19 mouse cellular contexts compared by ENCODE assay signal in genomic region chr4:41310567-41311563, GRCm38 (mm10). TPM values are rescaled to one million over a fixed set of nuclear protein-coding genes. Genes with fewer than 3 reads are reported as not detected.
DNase-seq lines count a peak whose midpoint lies in the region; ATAC-seq lines count a peak whose summit lies in the region.
"Had no signal": no experiment of that assay in that cellular context is flagged by ENCODE, and none has a peak within 500 bp of the region (broad histone marks: within the 10 kb centered on the region; RNA-seq: fewer than 3 reads in every experiment).

No protein-coding gene starts in this region.

- no peak overlapping the region for H3K4me3 ChIP-seq in liver, embryonic 13.5 days (replicated peaks)
- no peak overlapping the region for H3K4me3 ChIP-seq in liver, embryonic 11.5 days (ENCODE audit: low read depth, low read length)
- H3K4me3 ChIP-seq: embryonic facial prominence, embryonic 13.5 days; heart, embryonic 12.5 days; kidney, embryonic 15.5 days; layer of hippocampus, adult 2 months; left cerebral cortex, adult 2 months; limb, embryonic 13.5 days; neural tube, embryonic 13.5 days had no signal

- WGBS in liver, embryonic 13.5 days (ENCODE audit: insufficient replicate concordance), result 62% methylated on average over 9 of the region's 9 CpGs
- 70% methylated on average over 9 of the region's 9 CpGs for WGBS in liver, embryonic 11.5 days

- H3K36me3 ChIP-seq in liver, embryonic 13.5 days, result peaks cover 72% of the 10 kb centered on the region
- peaks cover 25% of the 10 kb centered on the region for H3K36me3 ChIP-seq in liver, embryonic 11.5 days (ENCODE audit: control insufficient read depth, insufficient read depth, low read length)

- no peak for DNase-seq in liver, embryonic 13.5 days
- DNase-seq in liver, embryonic 11.5 days (ENCODE audit: low spot score), result no peak
- peak; percentile 67 to 78 for DNase-seq in B cell, adult 2 months
- no peak for DNase-seq in gastrocnemius, postnatal 25 days
- DNase-seq in ovary, postnatal 14 days (ENCODE audit: low spot score), result no peak
- no peak for DNase-seq in right cerebral cortex, postnatal 14 days
- DNase-seq: cerebellum, adult 11-12 months; heart, postnatal 36 days; thymus, adult 18-20 months had no signal

- H3K9me3 ChIP-seq in liver, embryonic 13.5 days (replicated peaks), result no peaks in the 10 kb centered on the region
- H3K9me3 ChIP-seq in liver, embryonic 11.5 days (ENCODE audit: control insufficient read depth, low read length), result no peaks in the 10 kb centered on the region
- H3K9me3 ChIP-seq: embryonic facial prominence, embryonic 13.5 days; heart, embryonic 12.5 days; kidney, embryonic 15.5 days; limb, embryonic 13.5 days; neural tube, embryonic 13.5 days had no signal

- peak overlapping the region; percentile 31 for H3K4me2 ChIP-seq in liver, embryonic 13.5 days
- no peak overlapping the region for H3K4me2 ChIP-seq in liver, embryonic 11.5 days
- H3K4me2 ChIP-seq: embryonic facial prominence, embryonic 13.5 days; heart, embryonic 12.5 days; kidney, embryonic 15.5 days; limb, embryonic 13.5 days; neural tube, embryonic 13.5 days had no signal

- H3K4me1 ChIP-seq in liver, embryonic 13.5 days (replicated peaks), result peaks cover 64% of the 10 kb centered on the region
- H3K4me1 ChIP-seq in liver, embryonic 11.5 days (replicated peaks; ENCODE audit: control insufficient read depth, insufficient read depth, low read length), result peaks cover 15% of the 10 kb centered on the region

- H3K27ac ChIP-seq in liver, embryonic 13.5 days, result 0 out of 2 replicates have a peak overlapping the region, but pooled peaks have one; percentile 21
- H3K27ac ChIP-seq in liver, embryonic 11.5 days (ENCODE audit: low read depth, low read length), result no peak overlapping the region
- H3K27ac ChIP-seq: embryonic facial prominence, embryonic 13.5 days; hindbrain, postnatal 0 days; kidney, embryonic 15.5 days; layer of hippocampus, adult 2 months; left cerebral cortex, adult 2 months; limb, embryonic 13.5 days; neural tube, embryonic 13.5 days had no signal

- no peak for ATAC-seq in liver, embryonic 13.5 days (ENCODE audit: low read depth)
- no peak for ATAC-seq in liver, embryonic 11.5 days (replicated peaks; ENCODE audit: low FRiP score)
- peak; percentile 52 for ATAC-seq in granulocyte monocyte progenitor cell, adult 5-6 weeks (replicated peaks; ENCODE audit: poor library complexity, severe bottlenecking)
- peak; percentile 32 for ATAC-seq in megakaryocyte progenitor cell, adult 5-6 weeks (replicated peaks; ENCODE audit: poor library complexity)
- ATAC-seq: hindbrain, postnatal 0 days had no signal

- H3K27me3 ChIP-seq in liver, embryonic 13.5 days, result no peaks in the 10 kb centered on the region
- H3K27me3 ChIP-seq in liver, embryonic 11.5 days (replicated peaks; ENCODE audit: control insufficient read depth, insufficient read depth, low read length), result no peaks in the 10 kb centered on the region
- H3K27me3 ChIP-seq: embryonic facial prominence, embryonic 13.5 days; heart, embryonic 12.5 days; kidney, embryonic 15.5 days; limb, embryonic 13.5 days; neural tube, embryonic 13.5 days had no signal

- no peak overlapping the region for H3K9ac ChIP-seq in liver, embryonic 13.5 days
- H3K9ac ChIP-seq in liver, embryonic 11.5 days (ENCODE audit: low read depth, low read length), result no peak overlapping the region
- H3K9ac ChIP-seq: embryonic facial prominence, embryonic 13.5 days; heart, embryonic 12.5 days; kidney, embryonic 15.5 days; limb, embryonic 13.5 days; neural tube, embryonic 13.5 days had no signal

RNA-seq across cellular contexts. Expression of gene Dcaf12, which starts 3.8 kb away (rescaled TPM):
- polyA plus RNA-seq in liver, embryonic 13.5 days (2015; fragmentation: Nextera tagmentation; extraction: Ambion mirVana), result 66.0 and 74.8 TPM in 2 replicates
- polyA plus RNA-seq in liver, embryonic 11.5 days (2014; fragmentation: Nextera tagmentation; extraction: Ambion mirVana), result 50.8 and 53.4 TPM in 2 replicates
- 41.1 and 47.0 TPM in 2 replicates for total RNA-seq in granulocyte monocyte progenitor cell, adult 5-6 weeks (2014; fragmentation: Nextera tagmentation)
- 29.1 and 30.0 TPM in 2 replicates for total RNA-seq in granulocyte monocyte progenitor cell, adult 5-6 weeks (2017)
- total RNA-seq in megakaryocyte progenitor cell, adult 5-6 weeks (2015), result 32.5 and 38.9 TPM in 2 replicates
- 28.5 and 31.3 TPM in 2 replicates for total RNA-seq in megakaryocyte progenitor cell, adult 5-6 weeks (2017)
- total RNA-seq in gastrocnemius, postnatal 25 days (2021), result 10 to 100 TPM; 25.9 to 26.6 TPM

RNA-seq across cellular contexts. Expression of gene Ubap2, which starts 35.9 kb away (rescaled TPM):
- 25.2 and 35.7 TPM in 2 replicates for polyA plus RNA-seq in liver, embryonic 13.5 days (2015; fragmentation: Nextera tagmentation; extraction: Ambion mirVana)
- polyA plus RNA-seq in liver, embryonic 11.5 days (2014; fragmentation: Nextera tagmentation; extraction: Ambion mirVana), result 82.8 and 85.6 TPM in 2 replicates
- 51.8 and 75.7 TPM in 2 replicates for total RNA-seq in granulocyte monocyte progenitor cell, adult 5-6 weeks (2014; fragmentation: Nextera tagmentation)
- 19.8 and 28.6 TPM in 2 replicates for total RNA-seq in granulocyte monocyte progenitor cell, adult 5-6 weeks (2017)
- total RNA-seq in megakaryocyte progenitor cell, adult 5-6 weeks (2015), result 63.9 and 73.0 TPM in 2 replicates
- total RNA-seq in megakaryocyte progenitor cell, adult 5-6 weeks (2017), result 21.0 and 22.8 TPM in 2 replicates
- total RNA-seq in gastrocnemius, postnatal 25 days (2021), result 10 to 100 TPM; 70.4 to 92.0 TPM

RNA-seq across cellular contexts. Expression of gene Ubap1, which starts 37.9 kb away (rescaled TPM):
- 28.5 and 33.8 TPM in 2 replicates for polyA plus RNA-seq in liver, embryonic 13.5 days (2015; fragmentation: Nextera tagmentation; extraction: Ambion mirVana)
- 37.1 and 38.3 TPM in 2 replicates for polyA plus RNA-seq in liver, embryonic 11.5 days (2014; fragmentation: Nextera tagmentation; extraction: Ambion mirVana)
- total RNA-seq in granulocyte monocyte progenitor cell, adult 5-6 weeks (2014; fragmentation: Nextera tagmentation), result 16.7 and 35.6 TPM in 2 replicates
- total RNA-seq in granulocyte monocyte progenitor cell, adult 5-6 weeks (2017), result 20.5 and 28.2 TPM in 2 replicates
- total RNA-seq in megakaryocyte progenitor cell, adult 5-6 weeks (2015), result 21.1 and 28.6 TPM in 2 replicates
- total RNA-seq in megakaryocyte progenitor cell, adult 5-6 weeks (2017), result 23.2 and 27.4 TPM in 2 replicates
- total RNA-seq in gastrocnemius, postnatal 25 days (2021), result 10 to 100 TPM; 30.2 to 33.2 TPM

Comparison
In these comparisons a context has a peak if more than half of its experiments do, and no peak if none do; other contexts are left out.
1. ATAC-seq: peak in granulocyte monocyte progenitor cell, adult 5-6 weeks (single experiment) and megakaryocyte progenitor cell, adult 5-6 weeks (single experiment); none in liver, embryonic 13.5 days (single experiment) and liver, embryonic 11.5 days (single experiment).
2. DNase-seq: peak in B cell, adult 2 months (2 of 2); none in liver, embryonic 13.5 days (single experiment), liver, embryonic 11.5 days (single experiment), gastrocnemius, postnatal 25 days (single experiment), ovary, postnatal 14 days (single experiment) and right cerebral cortex, postnatal 14 days (single experiment).